Mouse (Mus musculus) lung, postnatal 4 days (tissue): ENCODE data around the gene Vmn1r49.
"Not testable (repeated sequence)": the region's sequence is repeated elsewhere in the genome, so short reads cannot be mapped to it uniquely, and the experiment has no call there.

Experiments
- DNase-seq, 2 experiments: peaks; one replicate each; pipeline ENCODE4 v3.0.0; 2021

Vmn1r49 gene

GRCm38 (mm10) chr6:90078406-90078805 lies at the start of gene Vmn1r49:
Gene Vmn1r49 (minus strand): TSS chr6:90078506.
- DNase-seq: no peak

GRCm38 (mm10) chr6:90122296-90122695 lies 44.0 kb upstream of the Vmn1r49 start, which contains the start of gene Vmn1r51:
Gene Vmn1r51 (plus strand): TSS chr6:90122596.
- DNase-seq: not testable (repeated sequence)

- no peak for DNase-seq
These were observed 22.8 kb upstream of the Vmn1r49 start, which contains the start of gene Vmn1r50 for GRCm38 (mm10) chr6:90101130-90101529. Gene Vmn1r50 (plus strand): TSS chr6:90101430.

DNA sequence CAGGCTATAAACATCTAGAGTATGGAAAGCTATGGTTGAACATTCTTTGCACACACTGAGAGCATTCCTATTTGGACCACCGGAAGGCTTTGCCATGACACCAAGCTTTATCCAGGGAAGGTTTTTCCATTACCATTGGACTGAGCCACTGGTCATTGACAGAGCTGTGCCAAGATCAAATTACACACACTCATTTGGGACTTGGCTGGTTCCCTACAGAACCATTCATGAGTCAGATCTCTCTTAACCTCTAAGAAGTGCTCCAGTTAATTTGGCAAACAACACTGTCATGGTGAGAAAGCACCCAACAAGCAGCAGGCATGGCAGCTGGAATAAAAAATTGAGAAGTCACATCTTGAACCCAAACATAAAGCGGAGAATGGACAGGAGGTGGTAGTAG lies 22.3 kb upstream of the Vmn1r49 start:
- DNase-seq: no peak

DNA sequence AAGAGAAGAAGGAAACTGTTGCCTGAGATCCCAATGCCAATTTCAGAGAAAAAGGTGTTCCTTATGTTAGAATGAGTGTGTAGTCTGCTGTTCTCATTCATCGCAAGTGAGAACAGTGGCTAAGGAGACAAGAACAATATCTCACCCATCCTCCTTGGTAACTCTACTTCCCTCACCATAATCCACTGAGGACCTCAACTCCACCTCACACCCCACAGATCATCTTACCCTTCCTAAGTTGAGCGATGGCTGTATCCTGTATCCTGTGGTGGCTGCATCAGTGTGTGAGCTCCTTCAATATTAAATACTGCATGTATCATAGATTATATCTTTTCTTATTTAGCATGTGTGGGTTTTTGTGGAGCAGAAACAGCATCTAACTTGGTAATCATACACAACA lies 41.6 kb downstream of the Vmn1r49 start, which contains the start of gene Vmn1r48:
Vmn1r48 (minus strand) TSS at position 101 of the 400 bp plus-strand sequence.
- not testable (repeated sequence) for DNase-seq
